ENCODE assay signal across 9 mouse cellular contexts in genomic region chr19:12002125-12002524, GRCm38 (mm10). TPM values are rescaled to one million over a fixed set of nuclear protein-coding genes. Genes with fewer than 3 reads are reported as not detected.
DNase-seq lines count a peak whose midpoint lies in the region; ATAC-seq and TF ChIP-seq lines count a peak whose summit lies in the region.
"Had no signal": no experiment of that assay in that cellular context is flagged by ENCODE, and none has a peak within 500 bp of the region (broad histone marks: within the 10 kb centered on the region; RNA-seq: fewer than 3 reads in every experiment).

No protein-coding gene starts in this region.

- peak overlapping the region in 1 of 2 experiments; percentile 48; a peak in 2 of 4 replicates for H3K4me3 ChIP-seq in ES-E14 (ENCODE audit: insufficient read depth in 1 of 2, low read depth in 1 of 2, low read length in 2 of 2, poor library complexity in 1 of 2, severe bottlenecking in 1 of 2)
- peak overlapping the region; percentile 13; the same call in 1 of the 2 replicates for H3K4me3 ChIP-seq in forebrain, embryonic 14.5 days (ENCODE audit: low read depth, low read length)
- H3K4me3 ChIP-seq in layer of hippocampus, adult 2 months: peak overlapping the region; percentile 34

- intact Hi-C loops in heart, postnatal 36 days (cut with DNase I): no loop called here

- H3K9ac ChIP-seq in ES-E14 (ENCODE audit: insufficient read depth, low read depth, low read length, poor library complexity, severe bottlenecking): no peak overlapping the region
- no peak overlapping the region for H3K9ac ChIP-seq in forebrain, embryonic 14.5 days (ENCODE audit: low read length)

- DNase-seq in ES-E14 (ENCODE audit: low read depth, low spot score): peak; percentile 70
- peak; percentile 33 for DNase-seq in c-Kit-negative CD71-positive TER-119-positive erythroid progenitor cells, embryonic 14.5 days (ENCODE audit: low read depth, low spot score)
- DNase-seq in forebrain, embryonic 14.5 days (ENCODE audit: low spot score): peak; percentile 77
- DNase-seq in heart, postnatal 36 days: peak; percentile 53 to 73
- peak in 1 of 2 experiments; percentile 58 for DNase-seq in layer of hippocampus, adult 2 months (ENCODE audit: low spot score in 2 of 2)
- peak; percentile 71 for DNase-seq in lung, postnatal 10 days
- peak; percentile 81 for DNase-seq in retina, embryonic 14.5 days (ENCODE audit: low spot score)

- no peaks in the 10 kb centered on the region for H3K36me3 ChIP-seq in ES-E14 (ENCODE audit: control insufficient read depth, insufficient read depth, low read length, poor library complexity, severe bottlenecking)
- no peaks in the 10 kb centered on the region for H3K36me3 ChIP-seq in forebrain, embryonic 14.5 days (ENCODE audit: control insufficient read depth, insufficient read depth, low read length)

- H3K27ac ChIP-seq in ES-E14 (ENCODE audit: insufficient read depth, low read depth, low read length, poor library complexity, severe bottlenecking): no peak overlapping the region
- H3K27ac ChIP-seq in forebrain, embryonic 14.5 days (ENCODE audit: low read depth, low read length): no peak overlapping the region
- H3K27ac ChIP-seq in layer of hippocampus, adult 2 months: no peak overlapping the region; the same call in 1 of the 2 replicates

- H3K9me3 ChIP-seq in ES-E14 (ENCODE audit: control insufficient read depth, insufficient read depth, low read depth, low read length): no peaks in the 10 kb centered on the region
- H3K9me3 ChIP-seq in forebrain, embryonic 14.5 days (replicated peaks; ENCODE audit: control insufficient read depth, low read length): no peaks in the 10 kb centered on the region

- 2% methylated on average over 11 of the region's 11 CpGs for WGBS in forebrain, embryonic 14.5 days

- H3K4me2 ChIP-seq in forebrain, embryonic 14.5 days (ENCODE audit: low read length): peak overlapping the region; percentile 28

- H3K27me3 ChIP-seq in forebrain, embryonic 14.5 days (replicated peaks; ENCODE audit: control insufficient read depth, insufficient read depth, low read length): no peaks in the 10 kb centered on the region

- no peak for TF ChIP-seq CTCF in layer of hippocampus, adult 2 months (conservative IDR thresholded peaks at IDR 0.05)

- in situ Hi-C loops in ES-E14 (cut with MboI; ENCODE audit: low sequenced_read_pairs in 2 of 2, unreplicated experiment in 2 of 2): loop anchor here in 1 of 2 experiments (25.0 kb wide), 1 partner anchor 785 kb away; the partner anchor contains the start of genes Lpxn and Zfp91

- peaks cover 2 to 9% of the 10 kb centered on the region in 2 experiments; a peak in 1 of 4 replicates for H3K4me1 ChIP-seq in ES-E14 (ENCODE audit: control insufficient read depth in 2 of 2, insufficient read depth in 2 of 2, low read length in 2 of 2, poor library complexity in 1 of 2)
- H3K4me1 ChIP-seq in forebrain, embryonic 14.5 days (ENCODE audit: control insufficient read depth, insufficient read depth, low read length): peaks cover 8% of the 10 kb centered on the region; the same call in 1 of the 2 replicates

- peak; percentile 30 for ATAC-seq in forebrain, embryonic 14.5 days
- ATAC-seq in erythroid progenitor cell, adult 5-6 weeks (replicated peaks; ENCODE audit: low FRiP score, poor library complexity, severe bottlenecking): no peak

TF ChIP-seq in ES-E14, 5 proteins besides CTCF, POLR2A, EP300 and RAD21:
- TF ChIP-seq ZNF384 (IDR thresholded peaks at IDR 0.05; ENCODE audit: low read depth, low read length): peak; percentile 66; the same call in 1 of the 2 replicates
- no peak for TF ChIP-seq CHD2 (IDR thresholded peaks at IDR 0.05; ENCODE audit: low read depth, low read length)
- TF ChIP-seq MAFK (IDR thresholded peaks at IDR 0.05; ENCODE audit: insufficient read depth, low read depth, low read length): peak; percentile 87

RNA-seq across cellular contexts. Expression of gene Osbp, which starts 36.4 kb away (rescaled TPM):
- total RNA-seq in ES-E14 (2012; rRNA removed): 15.8 and 18.5 TPM in 2 replicates
- polyA plus RNA-seq in forebrain, embryonic 14.5 days (2014; fragmentation: Nextera tagmentation; extraction: Ambion mirVana): 7.2 and 7.4 TPM in 2 replicates
- total RNA-seq in heart, postnatal 36 days (2021): 100 to 1,000 TPM; 102 to 106 TPM
- 10 to 100 TPM; 50.3 to 50.9 TPM for total RNA-seq in layer of hippocampus, adult 2 months (2021)
- 23.5 and 34.6 TPM in 2 replicates for total RNA-seq in erythroid progenitor cell, adult 5-6 weeks (2015; ENCODE audit: low replicate concordance)
- 32.1 and 32.3 TPM in 2 replicates for total RNA-seq in erythroid progenitor cell, adult 5-6 weeks (2017; ENCODE audit: low replicate concordance)

RNA-seq across cellular contexts. Expression of gene Olfr1423, which starts 39.0 kb away (rescaled TPM):
- 0.11 and 0.27 TPM in 2 replicates for total RNA-seq in ES-E14 (2012; rRNA removed)
- polyA plus RNA-seq in forebrain, embryonic 14.5 days (2014; fragmentation: Nextera tagmentation; extraction: Ambion mirVana): not detected in 2 replicates
- total RNA-seq in heart, postnatal 36 days (2021): not detected
- total RNA-seq in layer of hippocampus, adult 2 months (2021): not detected
- not detected in 2 replicates for total RNA-seq in erythroid progenitor cell, adult 5-6 weeks (2015; ENCODE audit: low replicate concordance)
- not detected in 2 replicates for total RNA-seq in erythroid progenitor cell, adult 5-6 weeks (2017; ENCODE audit: low replicate concordance)
- total RNA-seq: layer of hippocampus, postnatal 25 days had no signal
